Mouse (Mus musculus) hematopoietic stem cell, adult 5-6 weeks (primary cell): Measurements from ENCODE around the gene Natd1. TPM values are rescaled to one million over a fixed set of nuclear protein-coding genes. Genes with fewer than 3 reads are reported as not detected.
"Not testable (repeated sequence)": the region's sequence is repeated elsewhere in the genome, so short reads cannot be mapped to it uniquely, and the experiment has no call there.

Experiments
- ATAC-seq, 2 experiments: fragments of 125-278 bp in 1 of 2; replicated peaks in 1 of 2; 2 replicates each; pipeline ENCODE4 v1.8.0; 2016 to 2017; ENCODE audit warnings: inconsistent platforms in 2 of 2, mild to moderate bottlenecking in 2 of 2, moderate number of reproducible peaks in 2 of 2, low read depth in 1 of 2, moderate TSS enrichment in 1 of 2; ENCODE audit not compliant: low FRiP score in 2 of 2, poor library complexity in 2 of 2, severe bottlenecking in 2 of 2, insufficient read depth in 1 of 2, low TSS enrichment in 1 of 2
- total RNA-seq: library from RNA; stranded (forward); fragments of 172-1452, 232-1000 nt; gene quantifications from 2 replicates; pipeline ENCODE4 v1.2.3, GENCODE M21; 2017

The Natd1 gene
- total RNA-seq, 1 experiment from 2014 or later = 2.1 TPM

DNA sequence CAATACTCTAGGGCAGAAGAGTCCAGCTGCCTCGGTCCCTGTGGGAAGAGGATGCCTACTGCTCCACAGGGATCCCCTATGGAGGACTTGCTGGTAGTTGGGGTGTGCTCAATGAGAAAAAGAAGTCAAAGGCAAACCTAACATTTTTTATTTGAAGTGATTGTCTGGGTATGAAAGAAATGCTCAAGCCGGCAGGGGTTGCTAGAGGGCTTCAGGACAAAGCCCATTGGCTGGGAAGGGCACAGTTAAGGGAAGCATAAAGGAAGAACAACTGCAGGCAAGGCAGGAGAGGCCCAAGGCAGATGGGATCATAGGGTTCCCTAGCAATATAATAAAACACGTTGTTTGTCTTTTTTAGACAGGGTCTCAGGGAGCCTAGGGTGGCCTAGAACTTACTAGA lies 6.5 kb downstream of the Natd1 start:
- no peak for ATAC-seq

DNA sequence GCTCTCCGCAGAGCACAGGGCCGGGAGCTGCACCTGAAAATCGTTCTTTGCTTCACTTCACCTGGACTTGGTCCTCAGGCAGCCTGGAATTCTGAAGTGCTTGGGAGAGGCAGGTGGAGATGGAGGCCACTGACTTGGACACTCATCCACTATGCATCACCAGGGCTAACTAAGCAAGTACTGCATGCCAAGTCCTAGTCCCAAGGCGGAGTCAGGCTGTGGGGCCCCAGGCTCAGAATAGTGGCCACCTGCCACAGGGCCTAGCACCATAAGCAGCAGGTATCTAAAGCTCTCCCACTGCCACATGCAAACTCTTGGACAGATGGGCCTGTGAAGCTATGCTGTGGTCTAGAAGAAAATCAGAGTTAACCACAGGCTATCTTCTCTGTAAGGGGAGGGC lies 8.1 kb downstream of the Natd1 start:
- no peak for ATAC-seq

DNA sequence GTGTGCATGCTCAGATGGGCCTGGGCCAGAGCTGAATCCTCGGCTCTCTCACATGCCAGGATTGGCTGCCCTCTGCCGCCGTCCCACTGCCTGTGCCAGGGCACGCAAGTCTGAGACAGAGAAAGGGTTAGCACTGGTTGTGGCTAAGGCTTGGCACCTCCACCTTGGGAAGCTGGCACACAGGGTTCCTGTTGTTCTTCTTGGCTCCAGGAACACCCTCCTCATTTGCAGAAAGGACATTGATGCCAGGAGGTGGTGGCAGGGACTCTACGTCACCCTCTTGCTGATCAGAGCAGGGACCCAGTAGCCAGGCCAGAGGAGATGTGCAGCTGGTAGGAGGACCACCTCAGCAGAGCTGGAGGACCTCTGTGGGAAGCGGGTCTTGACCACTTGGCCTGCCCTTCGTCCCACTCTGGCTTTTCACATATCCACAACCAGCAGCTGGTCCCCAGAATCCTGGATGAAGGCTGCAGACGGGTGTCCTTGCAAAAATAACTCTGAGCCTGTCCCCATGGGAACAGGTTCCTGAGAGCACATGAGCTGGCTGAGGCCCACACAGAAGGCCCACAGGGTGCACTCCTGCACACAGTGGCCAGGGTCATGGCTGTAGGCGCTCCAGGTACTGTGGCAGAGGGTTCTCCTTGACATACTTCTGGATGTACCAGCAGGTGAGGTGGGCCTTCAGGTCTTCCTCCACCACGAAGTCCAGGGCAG lies 9.0 kb downstream of the Natd1 start:
- ATAC-seq = no peak

DNA sequence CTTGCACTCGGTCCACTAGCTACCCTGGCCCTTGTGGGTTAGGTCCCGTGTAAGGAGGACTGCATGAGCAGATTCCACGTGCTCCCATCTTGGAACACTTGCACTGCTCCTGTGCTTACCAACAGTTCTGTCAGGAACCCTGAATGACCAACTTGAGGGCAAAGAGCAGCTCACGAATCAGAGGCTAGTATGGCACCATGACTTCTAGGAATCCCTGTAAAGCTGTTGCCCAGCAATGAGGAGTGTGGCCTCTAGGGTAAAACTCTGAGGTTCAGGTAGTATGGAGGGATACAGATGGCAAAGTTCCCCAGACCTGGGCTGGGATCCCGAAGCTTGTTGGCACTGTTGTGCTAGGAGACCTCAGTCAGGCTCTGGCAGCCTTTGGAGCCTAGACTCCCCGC lies 10.9 kb downstream of the Natd1 start:
- ATAC-seq = no peak

DNA sequence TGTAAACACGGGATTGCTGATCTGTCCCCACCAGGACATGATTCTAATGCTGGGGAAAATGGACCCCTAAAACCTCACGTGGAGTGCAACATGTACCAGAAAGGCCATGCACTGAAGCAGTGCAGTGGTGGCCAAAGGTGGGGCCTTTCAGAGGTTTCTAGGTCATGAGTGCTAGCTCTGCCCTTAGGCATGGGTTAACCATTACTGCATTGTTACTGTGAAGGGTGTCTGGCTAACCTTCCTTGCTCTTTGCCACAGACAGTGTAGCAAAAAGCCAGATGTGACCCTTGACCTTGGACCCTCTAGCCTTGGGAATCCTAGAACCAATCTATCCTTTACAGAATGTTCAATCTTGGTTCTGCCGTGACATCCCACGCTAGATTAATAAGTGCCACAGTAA lies 12.1 kb downstream of the Natd1 start:
- no peak for ATAC-seq

DNA sequence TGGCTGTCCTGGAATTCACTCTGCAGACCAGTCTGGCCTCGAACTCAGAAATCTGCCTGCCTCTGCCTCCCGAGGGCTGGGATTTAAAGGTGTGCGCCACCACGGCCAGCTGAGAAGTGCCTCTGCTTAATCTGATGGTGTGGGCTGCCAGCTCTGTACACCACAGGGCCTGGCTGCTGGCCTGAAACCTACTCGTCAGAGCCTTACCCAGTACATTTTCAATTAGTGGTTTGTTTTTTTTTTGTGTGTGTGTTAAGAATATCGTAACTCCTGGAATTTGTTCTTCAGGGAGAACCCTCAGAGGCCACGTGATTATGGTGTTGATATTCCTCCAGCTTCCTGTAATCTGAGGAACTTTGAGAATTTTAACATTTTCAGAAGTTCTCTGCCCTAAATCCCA lies 12.5 kb downstream of the Natd1 start:
- ATAC-seq = no peak

DNA sequence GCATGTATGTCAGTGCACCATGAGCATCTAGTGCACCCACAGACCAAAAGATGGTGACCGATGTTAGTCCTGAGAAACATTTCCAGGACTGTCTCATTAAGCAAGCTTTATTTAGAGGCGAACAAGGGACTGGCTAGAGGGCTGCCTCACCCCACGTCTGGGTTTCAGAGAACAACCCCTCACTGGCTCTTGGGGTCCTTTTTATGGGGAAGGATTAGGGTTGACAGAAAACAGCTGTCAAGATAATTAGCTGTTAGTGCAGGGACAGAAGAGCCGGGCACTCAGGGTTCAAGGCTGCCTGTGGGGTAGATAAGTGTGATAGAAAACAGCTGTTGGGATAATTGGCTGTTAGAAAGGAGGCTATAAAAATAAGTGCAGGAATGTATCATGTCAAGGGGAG lies 18.6 kb downstream of the Natd1 start:
- no peak for ATAC-seq

DNA sequence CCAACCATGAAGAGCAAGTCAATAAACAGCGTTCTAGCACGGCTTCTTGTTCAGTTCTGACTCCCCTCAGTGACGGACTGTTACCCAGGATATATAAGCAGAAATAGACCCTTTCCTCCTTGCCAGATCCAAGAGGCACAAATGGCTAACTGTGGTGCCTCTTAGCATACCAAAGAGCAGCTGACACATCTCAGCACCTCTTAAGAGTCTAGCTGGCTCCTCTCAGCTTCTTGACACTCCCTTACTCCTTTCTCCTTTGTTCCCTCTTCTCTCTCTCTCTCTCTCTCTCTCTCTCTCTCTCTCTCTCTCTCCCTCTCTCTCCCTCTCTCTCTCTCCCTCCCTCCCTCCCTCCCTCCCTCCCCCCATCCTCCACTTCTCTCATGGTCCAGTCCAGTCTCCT lies 23.8 kb downstream of the Natd1 start:
- ATAC-seq = no peak

DNA sequence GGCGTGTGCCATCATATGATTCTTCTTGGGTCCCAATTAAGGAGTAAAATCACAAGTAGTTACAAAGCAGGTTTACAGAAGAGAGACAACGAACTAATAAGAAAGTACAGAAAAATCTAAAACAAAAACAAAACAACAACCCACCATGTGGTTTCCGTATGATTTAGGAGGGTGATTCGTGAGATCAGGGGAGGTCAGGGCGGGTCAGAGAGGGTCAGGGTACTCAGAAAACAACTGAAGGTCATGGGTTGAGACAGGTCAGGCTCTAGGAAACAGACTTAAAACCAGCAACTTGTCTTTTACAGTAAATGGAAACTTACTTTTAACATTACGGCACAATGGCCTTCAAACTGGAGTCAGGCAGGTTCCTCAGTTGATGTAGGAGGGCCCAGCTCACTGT lies 24.3 kb downstream of the Natd1 start:
- no peak for ATAC-seq

DNA sequence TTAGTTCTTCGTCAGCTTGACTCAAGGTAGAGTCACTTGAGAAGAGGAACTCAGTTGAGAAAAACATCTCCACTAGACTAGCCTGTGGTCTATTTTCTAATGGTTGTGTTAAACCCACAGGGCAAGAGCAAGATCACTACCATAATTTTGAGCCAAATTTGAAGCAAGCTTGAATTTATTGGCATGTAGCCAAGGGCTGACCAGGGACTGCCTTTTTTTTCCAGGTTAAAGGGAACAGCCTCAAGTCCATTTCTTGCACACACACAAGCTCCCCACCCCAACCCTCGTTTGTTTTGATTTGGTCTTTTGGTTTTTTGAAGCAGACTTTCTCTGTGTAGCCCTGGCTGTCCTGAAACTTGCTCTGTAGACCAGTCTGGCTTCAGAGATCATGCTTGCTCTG lies 24.7 kb downstream of the Natd1 start:
- no peak for ATAC-seq

DNA sequence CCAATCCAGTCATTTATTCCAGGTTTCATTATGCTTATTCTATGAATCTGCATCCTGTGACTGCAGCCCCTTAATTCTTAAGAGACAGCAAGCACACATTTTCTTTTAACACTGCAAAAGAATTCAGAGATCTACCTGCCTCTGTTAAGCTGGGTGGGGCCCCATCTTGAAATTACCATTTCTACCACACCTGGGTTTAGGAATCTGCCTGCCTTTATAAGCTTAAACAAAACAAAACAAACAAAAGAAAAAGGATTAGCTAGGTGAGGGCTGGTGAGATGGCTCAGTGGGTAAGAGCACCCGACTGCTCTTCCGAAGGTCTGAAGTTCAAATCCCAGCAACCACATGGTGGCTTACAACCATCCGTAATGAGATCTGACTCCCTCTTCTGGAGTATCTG lies 27.6 kb downstream of the Natd1 start:
- ATAC-seq = not testable (repeated sequence)

DNA sequence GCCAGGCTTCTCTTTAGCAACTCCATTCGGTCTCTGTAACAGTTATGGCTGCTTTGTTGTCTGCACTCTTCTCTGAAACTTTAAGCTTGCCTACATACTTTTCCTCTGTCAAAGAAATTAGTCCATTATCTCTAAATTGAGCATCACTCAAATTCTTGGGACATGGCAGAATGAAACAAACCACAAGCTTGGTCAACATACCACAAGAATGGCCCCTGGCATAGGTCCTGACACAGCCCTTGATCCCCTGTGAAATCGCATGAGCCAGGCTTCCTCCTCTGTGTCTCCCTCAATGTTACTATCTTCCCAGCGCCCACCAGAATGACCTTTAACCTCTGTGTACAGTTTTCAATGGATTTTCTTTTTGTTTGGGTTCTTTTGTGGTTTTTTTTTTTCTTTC lies 32.2 kb downstream of the Natd1 start:
- ATAC-seq = no peak

DNA sequence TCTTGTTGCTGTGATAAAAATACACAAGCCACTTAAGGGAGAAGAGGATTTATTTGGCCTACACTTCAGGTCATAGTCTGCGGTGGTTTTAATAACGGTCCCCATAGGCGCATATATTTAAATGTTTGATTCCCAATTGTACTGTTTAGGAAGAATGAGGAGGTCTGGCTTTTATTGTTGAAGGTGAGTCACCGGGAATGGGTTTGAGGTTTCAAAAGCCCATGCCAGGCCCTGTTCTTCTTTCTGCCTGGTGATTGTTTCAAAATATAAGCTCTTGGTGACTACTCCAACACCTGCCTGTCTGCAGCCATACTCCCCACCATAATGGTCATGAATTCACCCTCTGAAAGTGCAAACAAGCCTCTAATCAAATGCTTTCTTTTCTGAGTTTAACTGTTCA lies 34.0 kb downstream of the Natd1 start:
- ATAC-seq = no peak

DNA sequence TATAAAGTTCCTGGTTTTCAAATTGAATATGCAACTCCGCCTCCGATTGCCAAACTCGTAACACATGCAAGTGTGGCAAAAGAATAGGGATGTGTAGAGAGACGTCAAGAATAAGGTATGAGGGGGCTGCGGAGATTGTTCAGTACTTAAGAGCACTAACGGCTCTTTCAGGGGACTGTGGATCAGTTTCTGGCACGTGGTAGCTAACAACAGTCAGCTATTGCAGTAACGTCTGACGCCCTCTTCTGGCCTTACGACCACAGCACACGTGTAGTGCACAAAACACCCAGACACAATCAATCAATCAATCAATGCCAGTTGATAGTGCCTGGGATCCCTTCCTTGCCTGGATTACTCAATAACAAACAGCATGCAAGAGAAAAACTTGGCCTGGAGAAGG lies 35.1 kb downstream of the Natd1 start:
- ATAC-seq = peak; percentile 48 to 55

DNA sequence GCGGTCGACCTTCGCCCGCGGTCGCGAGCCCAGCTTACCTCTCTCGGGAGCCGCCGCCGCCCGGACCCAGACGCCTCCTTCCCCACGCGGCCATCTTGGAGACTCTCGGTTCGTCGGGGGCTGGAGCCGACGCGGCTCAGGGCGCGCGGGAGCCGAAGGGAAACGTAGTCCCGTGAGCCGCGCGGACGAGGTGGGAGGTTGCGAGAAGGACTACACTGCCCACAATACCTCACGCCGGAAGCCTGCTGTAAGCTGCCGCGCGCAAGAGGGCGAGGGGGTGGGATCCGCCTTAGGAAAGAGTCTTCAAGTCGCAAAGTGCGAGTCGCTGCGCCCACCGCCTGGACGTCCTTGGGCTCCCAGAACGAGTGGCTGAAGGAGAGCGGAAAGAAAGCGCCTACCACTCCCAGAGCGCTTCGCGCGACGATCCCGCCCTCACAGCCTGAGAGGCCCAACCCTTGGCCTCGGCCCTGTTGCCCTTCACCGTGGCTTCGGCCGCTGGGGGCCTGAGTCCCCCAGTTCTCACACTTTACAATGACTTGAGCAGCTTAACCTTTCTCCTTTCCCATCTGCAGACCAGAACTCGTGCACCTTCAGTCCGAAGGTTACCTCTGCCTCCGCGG lies 35.8 kb downstream of the Natd1 start, which contains the start of gene Tmem11:
Tmem11 (minus strand) TSS at position 598 of the 620 bp plus-strand sequence.
- peak; percentile 96 to 97 for ATAC-seq

DNA sequence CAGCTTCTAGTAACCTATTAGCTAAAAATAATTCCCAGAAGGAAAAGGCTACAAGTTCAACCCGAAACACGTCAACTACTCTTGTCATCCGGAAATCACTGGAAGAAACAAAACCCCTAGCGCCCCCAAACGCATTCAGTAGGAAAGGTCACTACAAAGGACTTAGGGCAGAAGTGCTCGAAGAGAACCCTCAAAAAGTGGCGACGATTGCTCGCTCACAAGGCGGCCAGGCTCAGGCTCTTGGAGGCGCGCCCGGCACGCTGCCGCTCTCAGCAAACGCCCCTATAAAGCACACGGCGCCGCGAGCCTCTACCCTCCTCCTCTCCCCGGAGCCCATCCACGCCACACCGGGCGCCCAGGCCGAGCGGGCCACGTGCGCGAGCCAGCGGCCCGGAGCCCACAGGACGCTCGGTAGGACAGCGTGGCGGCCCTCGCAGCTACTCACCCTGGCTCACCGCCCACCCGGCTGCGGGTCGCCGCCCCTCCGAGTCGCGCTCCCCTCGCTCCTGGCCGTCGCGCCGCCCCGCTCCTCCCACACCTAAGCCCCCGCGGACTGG lies 36.4 kb downstream of the Natd1 start:
- no peak for ATAC-seq

DNA sequence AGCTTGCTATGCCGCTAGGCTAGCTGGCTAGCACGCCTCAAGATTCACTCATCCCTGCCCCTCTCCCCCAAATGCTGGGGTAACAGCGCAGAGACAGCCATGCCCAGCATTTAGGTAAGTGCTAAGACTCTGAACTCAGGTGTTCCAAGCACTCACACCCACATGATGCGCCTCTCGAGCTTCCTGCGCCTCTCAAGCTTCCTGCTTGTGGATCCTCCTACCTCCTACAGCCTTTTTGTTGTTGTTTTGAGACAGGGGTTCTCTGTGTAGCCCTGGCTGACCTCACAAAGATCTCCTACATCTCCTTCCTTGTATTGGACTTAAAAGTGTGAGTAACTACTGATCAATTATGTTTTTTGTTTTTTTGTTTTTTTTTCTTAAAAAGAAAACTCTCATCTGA lies 41.4 kb downstream of the Natd1 start:
- ATAC-seq = no peak

DNA sequence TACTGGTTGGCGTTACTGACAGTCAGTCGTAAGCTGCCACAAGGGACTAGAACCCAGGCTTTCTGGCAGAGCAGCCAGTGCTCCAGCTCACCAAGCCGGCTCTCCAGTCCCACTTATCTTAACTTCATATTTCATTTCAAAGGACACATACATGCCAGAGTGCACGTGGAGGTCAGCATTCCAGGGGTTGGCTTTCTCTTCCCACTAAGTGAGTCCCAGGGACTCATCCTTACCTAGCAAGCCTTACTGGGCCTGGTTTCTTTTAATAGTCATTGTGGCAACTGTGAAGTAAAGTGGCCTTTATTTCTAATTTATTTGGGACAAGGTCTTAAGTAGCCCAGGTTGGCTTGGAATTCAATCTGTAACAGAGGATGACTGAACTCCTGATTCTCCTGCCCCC lies 43.1 kb downstream of the Natd1 start:
- ATAC-seq = no peak

DNA sequence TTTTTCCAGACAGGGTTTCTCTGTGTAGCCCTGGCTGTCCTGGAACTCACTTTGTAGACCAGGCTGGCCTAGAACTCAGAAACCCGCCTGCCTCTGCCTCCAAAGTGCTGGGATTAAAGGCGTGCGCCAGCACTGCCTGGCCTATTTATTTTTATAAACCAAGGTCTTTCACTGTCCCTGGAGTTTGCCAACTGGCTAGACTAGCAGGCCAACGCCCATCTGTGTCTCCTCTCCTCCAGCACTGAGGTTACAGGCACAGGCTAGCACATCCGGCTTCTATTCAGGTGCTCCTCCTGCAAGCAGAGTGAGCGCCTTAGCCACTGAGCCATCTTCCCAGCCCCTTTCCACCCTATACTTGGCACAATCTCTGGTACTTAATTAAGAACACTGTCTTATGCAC lies 45.1 kb downstream of the Natd1 start:
- ATAC-seq = not testable (repeated sequence)
